Mouse (Mus musculus): ENCODE results near the gene Spo11.

DNA sequence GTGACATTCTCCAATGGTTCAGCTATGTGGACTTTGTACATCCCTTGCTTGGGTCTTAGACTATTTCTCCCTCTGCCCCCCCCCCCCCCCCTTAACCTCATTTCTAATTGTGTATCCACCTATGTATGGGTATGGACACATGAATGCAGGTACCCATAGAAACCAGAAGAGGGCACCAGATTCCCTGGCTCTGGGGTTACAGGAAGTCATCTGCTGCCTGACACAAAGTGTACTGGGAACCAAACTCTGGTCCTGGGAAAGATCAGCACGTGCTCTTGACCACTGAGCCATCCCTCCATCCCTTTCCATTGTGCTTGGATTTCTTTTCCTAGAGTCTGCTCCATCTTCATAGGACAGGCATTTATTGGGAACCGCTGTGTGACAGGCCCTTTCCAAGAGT is 25.5 kb upstream of the Spo11 start:
- TF ChIP-seq CTCF (IDR thresholded peaks at IDR 0.05; ENCODE audit: low read depth, low read length): no peak
- TF ChIP-seq GATA2 (IDR thresholded peaks at IDR 0.05; ENCODE audit: borderline replicate concordance, low read depth, low read length): no peak
- no peak for TF ChIP-seq POLR2AphosphoS5 (IDR thresholded peaks at IDR 0.05; ENCODE audit: insufficient replicate concordance, low read depth, low read length)
- no peak for TF ChIP-seq GATA1 (IDR thresholded peaks at IDR 0.05; ENCODE audit: borderline replicate concordance, low read length)
